Mouse (Mus musculus): ENCODE results near the gene Lsmem1.
A peak's percentile ranks its signal among the peaks of the same experiment; 100 is the strongest.

Lsmem1 gene

GRCm38 (mm10) chr12:40199302-40199701 is at the start of gene Lsmem1:
Lsmem1 (minus strand) TSS chr12:40199490.
- no peak for DNase-seq (ENCODE audit: low spot score in 2 of 2)

- DNase-seq (ENCODE audit: low spot score in 2 of 2): no peak
Measured at GRCm38 (mm10) chr12:40248454-40249180, 49.3 kb upstream of the Lsmem1 start, which contains the start of gene Ifrd1. Ifrd1 (minus strand) TSS chr12:40248504.

- DNase-seq (ENCODE audit: low spot score in 2 of 2): no peak
Measured at GRCm38 (mm10) chr12:40247976-40248375, 48.7 kb upstream of the Lsmem1 start.

- no peak for DNase-seq (ENCODE audit: low spot score in 2 of 2)
Measured at GRCm38 (mm10) chr12:40247384-40247783, 48.1 kb upstream of the Lsmem1 start.

- DNase-seq (ENCODE audit: low spot score in 2 of 2): no peak
Measured at GRCm38 (mm10) chr12:40245434-40245970, 46.2 kb upstream of the Lsmem1 start.

- DNase-seq (ENCODE audit: low spot score in 2 of 2): no peak
Measured at GRCm38 (mm10) chr12:40244926-40245325, 45.6 kb upstream of the Lsmem1 start.

- peak; percentile 36 to 61 for DNase-seq (ENCODE audit: low spot score in 2 of 2)
Measured at GRCm38 (mm10) chr12:40243821-40244221, 44.5 kb upstream of the Lsmem1 start.

- DNase-seq (ENCODE audit: low spot score in 2 of 2): no peak
Measured at GRCm38 (mm10) chr12:40243241-40243640, 44.0 kb upstream of the Lsmem1 start.

GRCm38 (mm10) chr12:40239161-40239560 is 39.9 kb upstream of the Lsmem1 start:
- DNase-seq (ENCODE audit: low spot score in 2 of 2): no peak

GRCm38 (mm10) chr12:40232231-40232630 is 32.9 kb upstream of the Lsmem1 start:
- DNase-seq (ENCODE audit: low spot score in 2 of 2): no peak

- DNase-seq (ENCODE audit: low spot score in 2 of 2): no peak
Measured at GRCm38 (mm10) chr12:40231632-40232031, 32.3 kb upstream of the Lsmem1 start.

GRCm38 (mm10) chr12:40224171-40224880 is 25.0 kb upstream of the Lsmem1 start:
- DNase-seq (ENCODE audit: low spot score in 2 of 2): no peak

- no peak for DNase-seq (ENCODE audit: low spot score in 2 of 2)
Measured at GRCm38 (mm10) chr12:40223676-40224075, 24.4 kb upstream of the Lsmem1 start.

GRCm38 (mm10) chr12:40223082-40223619 is 23.9 kb upstream of the Lsmem1 start:
- DNase-seq (ENCODE audit: low spot score in 2 of 2): peak; percentile 98

- peak; percentile 91 to 94 for DNase-seq (ENCODE audit: low spot score in 2 of 2)
Measured at GRCm38 (mm10) chr12:40222251-40223081, 23.2 kb upstream of the Lsmem1 start.

GRCm38 (mm10) chr12:40221611-40222010 is 22.3 kb upstream of the Lsmem1 start:
- no peak for DNase-seq (ENCODE audit: low spot score in 2 of 2)

GRCm38 (mm10) chr12:40220896-40221295 is 21.6 kb upstream of the Lsmem1 start:
- no peak for DNase-seq (ENCODE audit: low spot score in 2 of 2)

GRCm38 (mm10) chr12:40220001-40220570 is 20.8 kb upstream of the Lsmem1 start:
- no peak for DNase-seq (ENCODE audit: low spot score in 2 of 2)

GRCm38 (mm10) chr12:40218430-40218945 is 19.2 kb upstream of the Lsmem1 start:
- DNase-seq (ENCODE audit: low spot score in 2 of 2): no peak

- no peak for DNase-seq (ENCODE audit: low spot score in 2 of 2)
Measured at GRCm38 (mm10) chr12:40217776-40218175, 18.5 kb upstream of the Lsmem1 start.
